Mouse (Mus musculus) myocyte (in vitro differentiated cells): ENCODE results near the gene Cpne9. TPM values are rescaled to one million over a fixed set of nuclear protein-coding genes. Genes with fewer than 3 reads are reported as not detected.

ENCODE experiments used
- H3K27me3 ChIP-seq: one replicate; pipeline ENCODE4 v1.6.1; 2011; ENCODE audit not compliant: control insufficient read depth, insufficient read depth, insufficient read length
- H3K36me3 ChIP-seq: one replicate; pipeline ENCODE4 v1.6.1; 2011; ENCODE audit not compliant: control insufficient read depth, insufficient read depth
- H3K4me2 ChIP-seq: one replicate; pipeline ENCODE4 v1.6.1; 2011; ENCODE audit warnings: low read depth, control low read depth
- H3K4me3 ChIP-seq: one replicate; pipeline ENCODE4 v1.5.1; 2011; ENCODE audit warnings: mild to moderate bottlenecking, control low read depth, moderate library complexity
- H3K79me2 ChIP-seq: one replicate; pipeline ENCODE4 v1.6.1; 2011; ENCODE audit not compliant: control insufficient read depth, insufficient read depth
- H3ac ChIP-seq: one replicate; pipeline ENCODE4 v1.6.1; 2011; ENCODE audit not compliant: control insufficient read depth, insufficient read length
- CEBPB ChIP-seq: IDR thresholded peaks from 2 replicates; pipeline ENCODE4 v1.6.1; 2011; ENCODE audit warnings: mild to moderate bottlenecking, moderate library complexity; ENCODE audit not compliant: poor library complexity, insufficient read depth, severe bottlenecking
- E2F4 ChIP-seq: IDR thresholded peaks from one replicate; pipeline ENCODE4 v1.6.1; 2011; ENCODE audit warnings: mild to moderate bottlenecking, control low read depth, moderate library complexity; ENCODE audit not compliant: insufficient read depth
- MAX ChIP-seq: IDR thresholded peaks from one replicate; pipeline ENCODE4 v1.6.1; 2011; ENCODE audit warnings: low read depth, mild to moderate bottlenecking, control low read depth
- MYOD1 ChIP-seq, 3 experiments: IDR thresholded peaks; one replicate each; pipeline ENCODE4 v1.6.1; 2011; ENCODE audit warnings: control low read depth in 2 of 3, low read depth in 2 of 3, mild to moderate bottlenecking in 2 of 3, moderate library complexity in 1 of 3; ENCODE audit not compliant: insufficient read length in 2 of 3, control insufficient read depth in 1 of 3
- MYOG ChIP-seq, 3 experiments: IDR thresholded peaks; one replicate each; pipeline ENCODE4 v1.6.1; 2011; ENCODE audit warnings: control low read depth in 2 of 3, low read depth in 2 of 3, mild to moderate bottlenecking in 2 of 3; ENCODE audit not compliant: insufficient read length in 2 of 3, control insufficient read depth in 1 of 3, insufficient read depth in 1 of 3
- POLR2A ChIP-seq: IDR thresholded peaks from one replicate; pipeline ENCODE4 v1.6.1; 2011; ENCODE audit warnings: low read depth, mild to moderate bottlenecking, control low read depth, moderate library complexity; ENCODE audit not compliant: insufficient read length
- POLR2AphosphoS2 ChIP-seq: IDR thresholded peaks from one replicate; pipeline ENCODE4 v1.6.1; 2011; ENCODE audit warnings: low read depth, control low read depth; ENCODE audit not compliant: insufficient read length
- REST ChIP-seq: IDR thresholded peaks from one replicate; pipeline ENCODE4 v1.6.1; 2011; ENCODE audit warnings: mild to moderate bottlenecking, control low read depth, moderate library complexity; ENCODE audit not compliant: insufficient read depth, insufficient read length
- SRF ChIP-seq: IDR thresholded peaks from one replicate; pipeline ENCODE4 v1.6.1; 2011; ENCODE audit warnings: low read depth; ENCODE audit not compliant: control insufficient read depth, insufficient read length
- TCF12 ChIP-seq: IDR thresholded peaks from one replicate; pipeline ENCODE4 v1.6.1; 2011; ENCODE audit warnings: mild to moderate bottlenecking, control low read depth; ENCODE audit not compliant: poor library complexity, insufficient read depth, severe bottlenecking
- TCF3 ChIP-seq: IDR thresholded peaks from one replicate; pipeline ENCODE4 v1.6.1; 2011; ENCODE audit warnings: low read depth, control low read depth; ENCODE audit not compliant: insufficient read length
- USF1 ChIP-seq: IDR thresholded peaks from one replicate; pipeline ENCODE4 v1.6.1; 2011; ENCODE audit warnings: low read depth, mild to moderate bottlenecking, control low read depth, moderate library complexity
- polyA plus RNA-seq: library from polyadenylated mRNA; unstranded; fragments of >200 nt; fragmentation: generic; extraction: Trizol; gene quantifications from one replicate; pipeline ENCODE4 v1.2.1, GENCODE M21; 2012; ENCODE audit warnings: missing spikeins

The Cpne9 gene
- polyA plus RNA-seq, 1 experiment, result 0.08 TPM

- no peak overlapping the region for H3ac ChIP-seq
- peaks cover 7% of the 10 kb centered on the region for H3K36me3 ChIP-seq
- H3K27me3 ChIP-seq, result no peaks in the 10 kb centered on the region
- H3K4me2 ChIP-seq, result no peak overlapping the region
- H3K4me3 ChIP-seq, result no peak overlapping the region
- H3K79me2 ChIP-seq, result no peaks in the 10 kb centered on the region
- TF ChIP-seq CEBPB (no peak), REST (no peak), MYOG (IDR thresholded peaks at IDR 0.05; ENCODE audit: control insufficient read depth in 1 of 3, insufficient read depth in 1 of 3, insufficient read length in 2 of 3, low read depth in 2 of 3) (no peak), MYOD1 (IDR thresholded peaks at IDR 0.05; ENCODE audit: control insufficient read depth in 1 of 3, insufficient read length in 2 of 3, low read depth in 2 of 3) (no peak), TCF3 (no peak), POLR2A (no peak), E2F4 (no peak), TCF12 (no peak)
Measured at GRCm38 (mm10) chr6:113245585-113245984, 36.5 kb upstream of the Cpne9 start.

- TF ChIP-seq MAX, result no peak
- no peak for TF ChIP-seq POLR2A
- TF ChIP-seq MYOG (IDR thresholded peaks at IDR 0.05; ENCODE audit: control insufficient read depth in 1 of 3, insufficient read depth in 1 of 3, insufficient read length in 2 of 3, low read depth in 2 of 3), result no peak
- TF ChIP-seq REST, result no peak
- no peak for TF ChIP-seq POLR2AphosphoS2
- no peak for TF ChIP-seq MYOD1 (IDR thresholded peaks at IDR 0.05; ENCODE audit: control insufficient read depth in 1 of 3, insufficient read length in 2 of 3, low read depth in 2 of 3)
- no peak for TF ChIP-seq SRF
- no peaks in the 10 kb centered on the region for H3K79me2 ChIP-seq
- no peak overlapping the region for H3K4me2 ChIP-seq
- no peak overlapping the region for H3ac ChIP-seq
- H3K4me3 ChIP-seq, result no peak overlapping the region
- no peaks in the 10 kb centered on the region for H3K27me3 ChIP-seq
- peaks cover 3% of the 10 kb centered on the region for H3K36me3 ChIP-seq
Measured at GRCm38 (mm10) chr6:113250786-113251185, 31.3 kb upstream of the Cpne9 start.

- Histone ChIP-seq H3K27me3 (no peaks in the 10 kb centered on the region), H3K36me3 (peaks cover 5% of the 10 kb centered on the region), H3K4me3 (no peak overlapping the region), H3K79me2 (no peaks in the 10 kb centered on the region), H3ac (no peak overlapping the region), H3K4me2 (no peak overlapping the region)
- no peak for TF ChIP-seq TCF12
- no peak for TF ChIP-seq MYOG (IDR thresholded peaks at IDR 0.05; ENCODE audit: control insufficient read depth in 1 of 3, insufficient read depth in 1 of 3, insufficient read length in 2 of 3, low read depth in 2 of 3)
- no peak for TF ChIP-seq E2F4
Measured at GRCm38 (mm10) chr6:113251921-113252320, 30.2 kb upstream of the Cpne9 start.

- Histone ChIP-seq H3K4me3 (no peak overlapping the region), H3ac (no peak overlapping the region), H3K4me2 (no peak overlapping the region), H3K79me2 (no peaks in the 10 kb centered on the region), H3K27me3 (no peaks in the 10 kb centered on the region), H3K36me3 (peaks cover 5% of the 10 kb centered on the region)
- TF ChIP-seq USF1 (no peak), REST (no peak), E2F4 (no peak), MYOD1 (IDR thresholded peaks at IDR 0.05; ENCODE audit: control insufficient read depth in 1 of 3, insufficient read length in 2 of 3, low read depth in 2 of 3) (no peak), POLR2A (no peak), POLR2AphosphoS2 (no peak), SRF (no peak), CEBPB (no peak), TCF12 (no peak), TCF3 (no peak)
Measured at GRCm38 (mm10) chr6:113254899-113255298, 27.2 kb upstream of the Cpne9 start.

- Histone ChIP-seq H3K4me2 (no peak overlapping the region), H3ac (no peak overlapping the region), H3K36me3 (peaks cover 9% of the 10 kb centered on the region), H3K79me2 (no peaks in the 10 kb centered on the region), H3K27me3 (no peaks in the 10 kb centered on the region), H3K4me3 (no peak overlapping the region)
- TF ChIP-seq TCF3 (no peak), TCF12 (no peak), POLR2AphosphoS2 (no peak), MAX (no peak), USF1 (no peak), POLR2A (no peak), REST (no peak), MYOD1 (IDR thresholded peaks at IDR 0.05; ENCODE audit: control insufficient read depth in 1 of 3, insufficient read length in 2 of 3, low read depth in 2 of 3) (no peak), E2F4 (no peak), SRF (no peak), CEBPB (no peak), MYOG (IDR thresholded peaks at IDR 0.05; ENCODE audit: control insufficient read depth in 1 of 3, insufficient read depth in 1 of 3, insufficient read length in 2 of 3, low read depth in 2 of 3) (no peak)
Measured at GRCm38 (mm10) chr6:113261174-113261858, 20.8 kb upstream of the Cpne9 start.
